Mouse (Mus musculus): ENCODE results near the gene Tcf3.

The Tcf3 gene

GRCm38 (mm10) chr10:80433513-80434232 lies at the start of gene Tcf3:
Tcf3 (minus strand) TSS chr10:80433647.
- peak; percentile 97 for DNase-seq (ENCODE audit: low read depth)

GRCm38 (mm10) chr10:80481002-80481401 lies 47.6 kb upstream of the Tcf3 start:
- peak; percentile 79 for DNase-seq (ENCODE audit: low read depth)

GRCm38 (mm10) chr10:80478531-80478930 lies 45.1 kb upstream of the Tcf3 start:
- no peak for DNase-seq (ENCODE audit: low read depth)

GRCm38 (mm10) chr10:80475290-80475959 lies 42.0 kb upstream of the Tcf3 start:
- DNase-seq (ENCODE audit: low read depth): peak; percentile 53

GRCm38 (mm10) chr10:80465066-80465465 lies 31.6 kb upstream of the Tcf3 start:
- DNase-seq (ENCODE audit: low read depth): no peak

- no peak for DNase-seq (ENCODE audit: low read depth)
Observed at GRCm38 (mm10) chr10:80464381-80465035, 31.1 kb upstream of the Tcf3 start.

GRCm38 (mm10) chr10:80461346-80461745 lies 27.9 kb upstream of the Tcf3 start:
- no peak for DNase-seq (ENCODE audit: low read depth)

GRCm38 (mm10) chr10:80460324-80460723 lies 26.9 kb upstream of the Tcf3 start:
- DNase-seq (ENCODE audit: low read depth): no peak

- DNase-seq (ENCODE audit: low read depth): no peak
Observed at GRCm38 (mm10) chr10:80459671-80460070, 26.2 kb upstream of the Tcf3 start.

GRCm38 (mm10) chr10:80459236-80459635 lies 25.8 kb upstream of the Tcf3 start:
- no peak for DNase-seq (ENCODE audit: low read depth)

- no peak for DNase-seq (ENCODE audit: low read depth)
Observed at GRCm38 (mm10) chr10:80455697-80456096, 22.2 kb upstream of the Tcf3 start.

- DNase-seq (ENCODE audit: low read depth): no peak
Observed at GRCm38 (mm10) chr10:80454781-80455180, 21.3 kb upstream of the Tcf3 start.

- DNase-seq (ENCODE audit: low read depth): no peak
Observed at GRCm38 (mm10) chr10:80453601-80454000, 20.2 kb upstream of the Tcf3 start.

GRCm38 (mm10) chr10:80450599-80450998 lies 17.2 kb upstream of the Tcf3 start:
- DNase-seq (ENCODE audit: low read depth): no peak

GRCm38 (mm10) chr10:80445898-80446601 lies 12.6 kb upstream of the Tcf3 start:
- no peak for DNase-seq (ENCODE audit: low read depth)

GRCm38 (mm10) chr10:80445052-80445451 lies 11.6 kb upstream of the Tcf3 start:
- no peak for DNase-seq (ENCODE audit: low read depth)

GRCm38 (mm10) chr10:80444339-80445045 lies 11.0 kb upstream of the Tcf3 start:
- no peak for DNase-seq (ENCODE audit: low read depth)

GRCm38 (mm10) chr10:80443575-80444278 lies 10.3 kb upstream of the Tcf3 start:
- DNase-seq (ENCODE audit: low read depth): no peak

- no peak for DNase-seq (ENCODE audit: low read depth)
Observed at GRCm38 (mm10) chr10:80442989-80443388, 9.5 kb upstream of the Tcf3 start.

GRCm38 (mm10) chr10:80441598-80441997 lies 8.2 kb upstream of the Tcf3 start:
- DNase-seq (ENCODE audit: low read depth): no peak

- DNase-seq (ENCODE audit: low read depth): no peak
Observed at GRCm38 (mm10) chr10:80440031-80440430, 6.6 kb upstream of the Tcf3 start.

Measured in c-Kit-positive CD71-positive TER-119-negative erythroid progenitor cells, embryonic 14.5 days (primary cell).